Mouse (Mus musculus) cortical plate, adult 2 months (tissue): ENCODE results near the gene Vkorc1l1.

Source experiments
- CTCF ChIP-seq: fragments of 200-500 bp; IDR thresholded peaks from 2 replicates; pipeline ENCODE4 v1.5.1; 2011; ENCODE audit warnings: mild to moderate bottlenecking, control low read depth, low read length; ENCODE audit not compliant: insufficient read depth; ENCODE audit errors: extremely low read depth
- POLR2A ChIP-seq: fragments of 200-500 bp; IDR thresholded peaks from 2 replicates; pipeline ENCODE4 v1.6.1; 2011; ENCODE audit warnings: mild to moderate bottlenecking, low read length, control low read depth; ENCODE audit not compliant: insufficient read depth; ENCODE audit errors: extremely low read depth

DNA sequence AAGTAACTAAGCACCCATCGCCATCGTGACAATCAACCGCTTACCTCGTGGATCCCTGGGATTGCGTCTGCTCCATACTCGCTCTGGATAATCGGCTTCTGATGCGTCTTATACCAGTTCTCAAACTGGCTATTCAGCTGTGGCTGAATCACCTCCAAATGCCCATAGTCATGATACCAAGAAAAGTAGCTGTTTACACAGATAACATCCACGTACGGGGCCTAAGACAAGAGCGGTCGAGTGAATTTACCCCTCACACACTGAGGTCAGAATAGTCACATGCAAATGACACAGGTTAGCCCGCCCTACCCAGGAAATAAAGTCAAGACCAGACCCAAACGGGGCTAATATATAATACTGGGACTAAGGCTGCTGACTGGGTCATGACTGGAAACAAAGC, 51.6 kb downstream of the Vkorc1l1 start:
- no peak for TF ChIP-seq CTCF
- no peak for TF ChIP-seq POLR2A
